In genomic region chr3:149339374-149339753, GRCm38 (mm10) we compare ENCODE assay signal across 30 mouse cellular contexts.
DNase-seq lines count a peak whose midpoint lies in the region; ATAC-seq lines count a peak whose summit lies in the region.
"Had no signal": no experiment of that assay in that cellular context is flagged by ENCODE, and none has a peak within 500 bp of the region (broad histone marks: within the 10 kb centered on the region; RNA-seq: fewer than 3 reads in every experiment).

No protein-coding gene starts in this region.

- 85% methylated on average over 3 of the region's 3 CpGs for WGBS in intestine, embryonic 16.5 days
- 75% methylated on average over 3 of the region's 3 CpGs for WGBS in forebrain, embryonic 12.5 days

- intact Hi-C loops in heart, postnatal 36 days (cut with DNase I): loop anchor here (10.0 kb wide), 1 partner anchor 995 kb away; no protein-coding TSS in a partner anchor

- no peak overlapping the region for H3K27ac ChIP-seq in intestine, embryonic 16.5 days (ENCODE audit: low read length)
- H3K27ac ChIP-seq in forebrain, embryonic 12.5 days: no peak overlapping the region
- H3K27ac ChIP-seq: hindbrain, embryonic 13.5 days; kidney, postnatal 0 days; left cerebral cortex, adult 2 months; limb, embryonic 12.5 days; midbrain, embryonic 10.5 days; neural tube, embryonic 12.5 days had no signal

- H3K27me3 ChIP-seq in intestine, embryonic 16.5 days (replicated peaks; ENCODE audit: control insufficient read depth, insufficient read depth, low read length): no peaks in the 10 kb centered on the region
- peaks cover 9% of the 10 kb centered on the region; the same call in 1 of the 2 replicates for H3K27me3 ChIP-seq in forebrain, embryonic 12.5 days
- H3K27me3 ChIP-seq: neural tube, embryonic 12.5 days had no signal

- H3K36me3 ChIP-seq in intestine, embryonic 16.5 days (ENCODE audit: control insufficient read depth, insufficient read depth, low read length): no peaks in the 10 kb centered on the region
- no peaks in the 10 kb centered on the region for H3K36me3 ChIP-seq in forebrain, embryonic 12.5 days (replicated peaks)
- H3K36me3 ChIP-seq: hindbrain, embryonic 13.5 days; limb, embryonic 12.5 days; midbrain, embryonic 10.5 days; neural tube, embryonic 12.5 days had no signal

- no peaks in the 10 kb centered on the region for H3K4me1 ChIP-seq in intestine, embryonic 16.5 days (ENCODE audit: control insufficient read depth, insufficient read depth, low read length)
- peaks cover 11% of the 10 kb centered on the region; the same call in 1 of the 2 replicates for H3K4me1 ChIP-seq in forebrain, embryonic 12.5 days
- H3K4me1 ChIP-seq: hindbrain, embryonic 13.5 days; neural tube, embryonic 12.5 days had no signal

- DNase-seq in 416B (ENCODE audit: low read depth): peak; percentile 78
- DNase-seq in CD4-positive, CD25-positive, alpha-beta regulatory T cell, adult 2 months (ENCODE audit: low read depth, low spot score): peak; percentile 45
- no peak for DNase-seq in kidney, postnatal 36 days
- no peak for DNase-seq in kidney, postnatal 14 days
- DNase-seq in heart, postnatal 36 days: no peak
- DNase-seq: adrenal gland, adult 2 months; B cell, adult 2 months; cerebellum, adult 8-10 months; cerebellum, postnatal 25 days; embryo, embryonic 11 days; forebrain, postnatal 0 days; heart, postnatal 4 days; kidney, adult 8-10 months; lung, postnatal 4 days; right cerebral cortex, adult 18-20 months; spleen, adult 18-20 months; thymus, adult 18-20 months; thymus, postnatal 25 days had no signal

- ATAC-seq in common myeloid progenitor, adult 5-6 weeks (replicated peaks; ENCODE audit: low read depth, poor library complexity, severe bottlenecking): 0 out of 2 replicates have a peak, but pooled peaks have one; percentile 19
- ATAC-seq in intestine, embryonic 16.5 days: peak; percentile 38; the same call in 1 of the 2 replicates
- no peak for ATAC-seq in forebrain, embryonic 12.5 days (ENCODE audit: low FRiP score)
- ATAC-seq: forebrain, postnatal 0 days; midbrain, embryonic 16.5 days had no signal

- no peak overlapping the region for H3K9ac ChIP-seq in intestine, embryonic 16.5 days (ENCODE audit: low read depth, low read length)
- no peak overlapping the region for H3K9ac ChIP-seq in forebrain, embryonic 12.5 days
- H3K9ac ChIP-seq: forebrain, postnatal 0 days; hindbrain, embryonic 13.5 days; limb, embryonic 12.5 days; neural tube, embryonic 12.5 days had no signal

- H3K9me3 ChIP-seq in intestine, embryonic 16.5 days (ENCODE audit: control insufficient read depth, low read length): no peaks in the 10 kb centered on the region
- H3K9me3 ChIP-seq in forebrain, embryonic 12.5 days: no peaks in the 10 kb centered on the region
- H3K9me3 ChIP-seq: hindbrain, embryonic 13.5 days; limb, embryonic 12.5 days; midbrain, embryonic 10.5 days; neural tube, embryonic 12.5 days had no signal

- no peak overlapping the region for H3K4me2 ChIP-seq in intestine, embryonic 16.5 days (ENCODE audit: low read depth, low read length)
- H3K4me2 ChIP-seq in forebrain, embryonic 12.5 days: no peak overlapping the region
- H3K4me2 ChIP-seq: heart, embryonic 11.5 days; hindbrain, embryonic 13.5 days; limb, embryonic 12.5 days; neural tube, embryonic 12.5 days had no signal

- H3K4me3 ChIP-seq in intestine, embryonic 16.5 days (ENCODE audit: low read length): no peak overlapping the region
- H3K4me3 ChIP-seq in forebrain, embryonic 12.5 days (replicated peaks): no peak overlapping the region
- H3K4me3 ChIP-seq: erythroblast, embryonic 14.5 days; hindbrain, embryonic 13.5 days; left cerebral cortex, adult 2 months; limb, embryonic 12.5 days; midbrain, embryonic 10.5 days; neural tube, embryonic 12.5 days had no signal

Comparison
In these comparisons a context has a peak if more than half of its experiments do, and no peak if none do; other contexts are left out.
1. DNase-seq: peak in 416B (single experiment) and CD4-positive, CD25-positive, alpha-beta regulatory T cell, adult 2 months (single experiment); none in kidney, postnatal 36 days (0 of 2), kidney, postnatal 14 days (single experiment) and heart, postnatal 36 days (0 of 2).